In genomic region chr12:54499963-54500362, GRCm38 (mm10) we compare ENCODE assay signal across 23 mouse cellular contexts.
DNase-seq lines count a peak whose midpoint lies in the region; ATAC-seq and TF ChIP-seq lines count a peak whose summit lies in the region.
"Had no signal": no experiment of that assay in that cellular context is flagged by ENCODE, and none has a peak within 500 bp of the region (broad histone marks: within the 10 kb centered on the region; RNA-seq: fewer than 3 reads in every experiment).

No protein-coding gene starts in this region.

- ATAC-seq in heart, embryonic 15.5 days (replicated peaks; ENCODE audit: insufficient number of reproducible peaks, insufficient read depth, low FRiP score, low read depth): no peak
- ATAC-seq in heart, embryonic 11.5 days (replicated peaks; ENCODE audit: insufficient number of reproducible peaks, low FRiP score, low TSS enrichment): no peak
- ATAC-seq in heart, postnatal 0 days (ENCODE audit: insufficient read depth, low read depth): peak; percentile 55; the same call in 1 of the 2 replicates
- ATAC-seq in liver, postnatal 0 days: no peak
- ATAC-seq: forebrain, embryonic 14.5 days had no signal

- no peak for DNase-seq in heart, adult 2 months
- DNase-seq in heart, adult 18-20 months: no peak
- DNase-seq in heart, postnatal 0 days (ENCODE audit: low spot score): peak; percentile 75
- no peak for DNase-seq in heart, embryonic 10.5 days (ENCODE audit: low spot score)
- DNase-seq in liver, postnatal 0 days: no peak
- DNase-seq: adrenal gland, adult 2 months; adrenal gland, postnatal 10 days; adrenal gland, postnatal 25 days; cerebellum, adult 11 months; cerebellum, adult 18-20 months; cerebellum, adult 8-10 months; cerebellum, adult 9-11 months; cerebellum, postnatal 14 days; cerebellum, postnatal 36 days; embryo, embryonic 11 days had no signal

- no peak for TF ChIP-seq POLR2A in heart, adult 2 months (IDR thresholded peaks at IDR 0.05; ENCODE audit: insufficient read depth, low read depth, low read length)

- H3K36me3 ChIP-seq in heart, adult 2 months (ENCODE audit: control insufficient read depth, insufficient read depth, low read length): peaks cover 9% of the 10 kb centered on the region
- no peaks in the 10 kb centered on the region for H3K36me3 ChIP-seq in heart, embryonic 15.5 days
- no peaks in the 10 kb centered on the region for H3K36me3 ChIP-seq in heart, embryonic 11.5 days (ENCODE audit: control insufficient read depth, insufficient read depth, low read length)
- no peaks in the 10 kb centered on the region for H3K36me3 ChIP-seq in heart, postnatal 0 days (replicated peaks; ENCODE audit: control insufficient read depth, insufficient read depth, low read length)
- no peaks in the 10 kb centered on the region for H3K36me3 ChIP-seq in heart, embryonic 10.5 days
- H3K36me3 ChIP-seq in liver, postnatal 0 days (replicated peaks; ENCODE audit: insufficient read depth, low read length): no peaks in the 10 kb centered on the region
- H3K36me3 ChIP-seq: embryonic facial prominence, embryonic 13.5 days; embryonic facial prominence, embryonic 15.5 days; forebrain, embryonic 10.5 days; forebrain, embryonic 12.5 days had no signal

- 22% methylated on average over 3 of the region's 3 CpGs for WGBS in heart, adult 2 months
- WGBS in heart, embryonic 15.5 days: 37% methylated on average over 3 of the region's 3 CpGs
- WGBS in heart, embryonic 11.5 days (ENCODE audit: insufficient replicate concordance): 64% methylated on average over 3 of the region's 3 CpGs
- 25% methylated on average over 3 of the region's 3 CpGs for WGBS in heart, postnatal 0 days
- 53% methylated on average over 3 of the region's 3 CpGs for WGBS in heart, embryonic 10.5 days
- WGBS in liver, postnatal 0 days (ENCODE audit: insufficient replicate concordance): 52% methylated on average over 3 of the region's 3 CpGs

- no peak overlapping the region for H3K4me2 ChIP-seq in heart, embryonic 15.5 days
- H3K4me2 ChIP-seq in heart, embryonic 11.5 days: no peak overlapping the region
- no peak overlapping the region for H3K4me2 ChIP-seq in heart, postnatal 0 days (ENCODE audit: low read depth, low read length)
- no peak overlapping the region for H3K4me2 ChIP-seq in liver, postnatal 0 days (ENCODE audit: low read depth, low read length)
- H3K4me2 ChIP-seq: embryonic facial prominence, embryonic 13.5 days; embryonic facial prominence, embryonic 15.5 days; forebrain, embryonic 12.5 days had no signal

- H3K9ac ChIP-seq in heart, adult 2 months (ENCODE audit: low read depth, low read length): no peak overlapping the region
- H3K9ac ChIP-seq in heart, embryonic 15.5 days: no peak overlapping the region
- no peak overlapping the region for H3K9ac ChIP-seq in heart, embryonic 11.5 days (ENCODE audit: low read depth, low read length)
- no peak overlapping the region for H3K9ac ChIP-seq in heart, postnatal 0 days (replicated peaks; ENCODE audit: low read depth, low read length)
- no peak overlapping the region for H3K9ac ChIP-seq in liver, postnatal 0 days (replicated peaks)
- H3K9ac ChIP-seq: embryonic facial prominence, embryonic 13.5 days; embryonic facial prominence, embryonic 15.5 days; forebrain, embryonic 12.5 days had no signal

- peaks cover 2% of the 10 kb centered on the region for H3K4me1 ChIP-seq in heart, adult 2 months (ENCODE audit: control insufficient read depth, insufficient read depth, low read length)
- H3K4me1 ChIP-seq in heart, embryonic 15.5 days (replicated peaks): peaks cover 16% of the 10 kb centered on the region
- H3K4me1 ChIP-seq in heart, embryonic 11.5 days (ENCODE audit: control insufficient read depth, insufficient read depth, low read length): no peaks in the 10 kb centered on the region
- H3K4me1 ChIP-seq in heart, postnatal 0 days (ENCODE audit: control insufficient read depth, insufficient read depth): peaks cover 29% of the 10 kb centered on the region
- peaks cover 5% of the 10 kb centered on the region; the same call in 1 of the 2 replicates for H3K4me1 ChIP-seq in heart, embryonic 10.5 days
- no peaks in the 10 kb centered on the region for H3K4me1 ChIP-seq in liver, postnatal 0 days (ENCODE audit: insufficient read depth)
- H3K4me1 ChIP-seq: embryonic facial prominence, embryonic 13.5 days; embryonic facial prominence, embryonic 15.5 days had no signal

- H3K27me3 ChIP-seq in heart, adult 2 months (ENCODE audit: control insufficient read depth, insufficient read depth, low read length): no peaks in the 10 kb centered on the region
- H3K27me3 ChIP-seq in heart, embryonic 15.5 days: no peaks in the 10 kb centered on the region
- H3K27me3 ChIP-seq in heart, embryonic 11.5 days (ENCODE audit: control insufficient read depth, insufficient read depth, low read length): no peaks in the 10 kb centered on the region
- no peaks in the 10 kb centered on the region for H3K27me3 ChIP-seq in heart, postnatal 0 days (ENCODE audit: control insufficient read depth, insufficient read depth, low read length)
- no peaks in the 10 kb centered on the region for H3K27me3 ChIP-seq in heart, embryonic 10.5 days (ENCODE audit: insufficient read depth, poor library complexity, severe bottlenecking)
- H3K27me3 ChIP-seq in liver, postnatal 0 days (ENCODE audit: insufficient read depth, low read length): no peaks in the 10 kb centered on the region
- H3K27me3 ChIP-seq: embryonic facial prominence, embryonic 13.5 days; embryonic facial prominence, embryonic 15.5 days; forebrain, embryonic 12.5 days had no signal

- no peak for TF ChIP-seq CTCF in heart, adult 2 months (IDR thresholded peaks at IDR 0.05)
- TF ChIP-seq CTCF in heart, postnatal 0 days (IDR thresholded peaks at IDR 0.05; ENCODE audit: low read depth): no peak
- TF ChIP-seq CTCF in liver, postnatal 0 days (IDR thresholded peaks at IDR 0.05; ENCODE audit: low read depth): no peak

- peak overlapping the region; percentile 94 for H3K27ac ChIP-seq in heart, adult 2 months
- peak overlapping the region; percentile 45; the same call in 1 of the 2 replicates for H3K27ac ChIP-seq in heart, embryonic 15.5 days
- H3K27ac ChIP-seq in heart, embryonic 11.5 days (ENCODE audit: low read depth, low read length): no peak overlapping the region
- H3K27ac ChIP-seq in heart, postnatal 0 days (ENCODE audit: low read depth): peak overlapping the region; percentile 65
- H3K27ac ChIP-seq in heart, embryonic 10.5 days: no peak overlapping the region
- H3K27ac ChIP-seq in liver, postnatal 0 days (ENCODE audit: low read depth): no peak overlapping the region
- H3K27ac ChIP-seq: embryonic facial prominence, embryonic 13.5 days; embryonic facial prominence, embryonic 15.5 days; forebrain, embryonic 10.5 days; forebrain, embryonic 12.5 days had no signal

- intact Hi-C loops in heart, adult 2 months (cut with DNase I): no loop called here

- H3K9me3 ChIP-seq in heart, embryonic 15.5 days (replicated peaks): no peaks in the 10 kb centered on the region
- H3K9me3 ChIP-seq in heart, embryonic 11.5 days (replicated peaks; ENCODE audit: control insufficient read depth, low read length): no peaks in the 10 kb centered on the region
- no peaks in the 10 kb centered on the region for H3K9me3 ChIP-seq in heart, postnatal 0 days (replicated peaks; ENCODE audit: control insufficient read depth, low read length)
- no peaks in the 10 kb centered on the region for H3K9me3 ChIP-seq in heart, embryonic 10.5 days
- no peaks in the 10 kb centered on the region for H3K9me3 ChIP-seq in liver, postnatal 0 days (ENCODE audit: low read length)
- H3K9me3 ChIP-seq: embryonic facial prominence, embryonic 13.5 days; embryonic facial prominence, embryonic 15.5 days; forebrain, embryonic 10.5 days; forebrain, embryonic 12.5 days had no signal

- H3K4me3 ChIP-seq in heart, adult 2 months: no peak overlapping the region
- no peak overlapping the region for H3K4me3 ChIP-seq in heart, embryonic 15.5 days
- H3K4me3 ChIP-seq in heart, embryonic 11.5 days (ENCODE audit: low read depth, low read length): no peak overlapping the region
- H3K4me3 ChIP-seq in heart, postnatal 0 days (ENCODE audit: low read depth, low read length): no peak overlapping the region
- no peak overlapping the region for H3K4me3 ChIP-seq in heart, embryonic 10.5 days
- H3K4me3 ChIP-seq in liver, postnatal 0 days (ENCODE audit: low read depth, low read length): no peak overlapping the region
- H3K4me3 ChIP-seq: embryonic facial prominence, embryonic 13.5 days; embryonic facial prominence, embryonic 15.5 days; erythroblast, embryonic 14.5 days; forebrain, embryonic 10.5 days; forebrain, embryonic 12.5 days had no signal

- H3K79me2 ChIP-seq in heart, adult 2 months (replicated peaks; ENCODE audit: control insufficient read depth, insufficient read depth, low read length): no peaks in the 10 kb centered on the region

- no peak for TF ChIP-seq EP300 in heart, adult 2 months (IDR thresholded peaks at IDR 0.05; ENCODE audit: insufficient read depth, low read depth, low read length)
- TF ChIP-seq EP300 in heart, postnatal 0 days (IDR thresholded peaks at IDR 0.05; ENCODE audit: low read depth): no peak
- TF ChIP-seq EP300 in liver, postnatal 0 days (IDR thresholded peaks at IDR 0.05; ENCODE audit: low read depth): no peak

Comparison
In these comparisons a context has a peak if more than half of its experiments do, and no peak if none do; other contexts are left out.
1. H3K27ac ChIP-seq: peak in heart, adult 2 months (single experiment), heart, embryonic 15.5 days (single experiment) and heart, postnatal 0 days (single experiment); none in heart, embryonic 11.5 days (single experiment), heart, embryonic 10.5 days (single experiment) and liver, postnatal 0 days (single experiment).